Mouse (Mus musculus): ENCODE measurements around the gene Glce.

Gene Glce

GRCm38 (mm10) chr9:62122508-62123215 is at the start of gene Glce:
TSS of gene Glce (minus strand) at chr9:62122655.
- DNase-seq: peak; percentile 96 to 97

GRCm38 (mm10) chr9:62172239-62172638 is 49.8 kb upstream of the Glce start:
- DNase-seq: no peak

DNA sequence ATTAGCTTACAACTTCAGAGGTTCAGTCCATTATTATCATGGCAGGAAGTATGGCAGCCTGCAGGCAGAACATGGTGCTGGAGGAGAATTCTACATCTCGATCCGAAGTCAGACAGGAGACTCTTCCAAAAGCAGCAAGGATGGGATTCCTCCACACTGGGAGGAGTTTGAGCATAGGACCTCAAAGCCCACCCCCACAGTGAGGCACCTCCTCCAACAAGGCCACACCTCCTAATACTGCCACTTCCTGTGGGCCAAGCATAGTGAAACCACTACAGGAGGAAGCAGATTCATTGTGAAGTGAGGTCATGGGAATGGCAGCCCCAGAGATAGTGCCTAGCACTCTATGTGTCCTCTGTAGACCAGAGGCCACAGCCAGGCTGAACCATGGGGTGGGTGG is 48.5 kb upstream of the Glce start:
- no peak for DNase-seq

- DNase-seq: no peak
These were observed 44.2 kb upstream of the Glce start for GRCm38 (mm10) chr9:62166621-62167020.

DNA sequence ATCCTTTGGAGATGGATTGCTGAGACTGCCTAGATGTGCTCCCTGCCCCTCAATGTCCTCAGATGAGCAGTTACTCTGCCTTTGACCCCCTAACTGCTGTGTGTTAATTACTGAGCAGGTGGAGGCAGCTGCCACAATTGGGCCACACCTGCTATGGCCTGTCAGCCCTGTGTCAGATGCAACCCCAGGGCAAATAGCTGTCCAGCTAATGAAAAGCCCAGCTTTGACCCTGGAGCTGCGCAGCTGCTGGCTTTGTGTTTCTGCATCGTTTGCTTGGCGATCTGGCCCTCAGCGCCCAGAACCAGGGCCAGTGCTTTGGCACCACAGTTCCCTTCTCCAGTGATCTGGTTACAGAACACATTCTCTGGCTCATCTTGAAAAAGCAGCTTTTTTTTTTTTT is 43.7 kb upstream of the Glce start:
- peak in 1 of 2 experiments; percentile 14 for DNase-seq

GRCm38 (mm10) chr9:62162889-62163291 is 40.4 kb upstream of the Glce start:
- DNase-seq: no peak

GRCm38 (mm10) chr9:62160788-62161187 is 38.3 kb upstream of the Glce start:
- peak; percentile 13 to 36 for DNase-seq

DNA sequence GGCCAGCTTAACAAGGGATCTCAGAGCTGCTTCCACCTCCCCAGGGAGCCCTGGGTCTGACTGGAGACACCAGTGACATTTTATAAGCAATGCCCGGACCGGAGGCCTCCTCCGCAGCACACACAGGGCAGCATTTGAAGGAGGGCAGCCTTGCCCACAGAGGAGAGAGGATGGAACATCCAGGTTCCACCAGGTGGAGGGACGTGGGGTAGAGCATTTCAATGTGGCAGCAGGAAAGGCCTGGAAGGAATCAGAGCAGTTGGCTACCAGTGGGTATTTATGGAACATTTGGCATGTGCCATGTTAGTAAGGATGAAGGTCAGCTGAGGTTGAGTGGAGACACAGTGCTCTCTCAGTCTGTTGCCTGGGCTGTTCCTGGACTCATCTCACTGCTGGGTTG is 36.3 kb upstream of the Glce start:
- DNase-seq: no peak

GRCm38 (mm10) chr9:62155821-62156220 is 33.4 kb upstream of the Glce start:
- DNase-seq: no peak

GRCm38 (mm10) chr9:62155400-62155799 is 32.9 kb upstream of the Glce start:
- DNase-seq: no peak

- DNase-seq: no peak
These were observed 32.5 kb upstream of the Glce start for GRCm38 (mm10) chr9:62154956-62155355.

DNA sequence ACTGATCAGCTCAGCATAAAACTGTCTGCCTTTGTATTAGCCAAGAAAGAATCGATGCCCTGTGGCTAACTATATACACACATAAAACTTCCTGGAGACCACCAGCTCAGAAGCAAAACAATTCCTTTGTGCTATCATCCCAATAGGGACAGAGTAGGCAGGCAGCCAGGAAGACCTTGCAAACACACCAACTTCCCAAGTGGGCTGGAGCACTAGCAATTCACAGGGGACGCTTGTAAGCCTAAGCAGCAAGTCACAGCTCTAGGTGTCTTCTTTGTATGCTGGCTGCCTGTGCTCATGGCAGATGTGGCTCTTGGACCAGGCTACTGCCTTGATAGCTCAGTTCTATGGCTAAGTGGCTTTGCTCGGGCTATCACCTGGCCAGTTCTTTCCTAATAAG is 32.1 kb upstream of the Glce start:
- DNase-seq: no peak

GRCm38 (mm10) chr9:62153263-62153662 is 30.8 kb upstream of the Glce start:
- DNase-seq: no peak

DNA sequence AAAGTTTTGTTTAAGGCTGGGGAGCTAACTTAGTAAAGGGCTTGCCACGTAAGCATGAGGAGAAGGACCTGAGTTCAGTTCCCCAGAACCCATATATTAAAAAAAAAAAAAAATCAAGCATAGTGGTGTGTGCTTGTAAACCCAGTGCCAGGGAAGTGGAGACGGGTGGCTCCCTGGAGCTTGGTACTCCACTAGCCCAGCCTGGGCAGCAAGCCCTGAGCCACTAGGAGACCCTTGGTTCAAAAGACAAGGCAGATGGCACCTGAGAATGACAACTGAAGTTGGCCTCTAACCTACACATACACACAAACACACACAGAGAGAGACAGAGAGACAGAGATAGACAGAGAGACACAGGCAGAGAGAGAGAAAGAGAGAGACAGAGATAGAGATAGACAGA is 30.1 kb upstream of the Glce start:
- DNase-seq: no peak

- DNase-seq: no peak
These were observed 22.7 kb upstream of the Glce start for GRCm38 (mm10) chr9:62145198-62145597.

DNA sequence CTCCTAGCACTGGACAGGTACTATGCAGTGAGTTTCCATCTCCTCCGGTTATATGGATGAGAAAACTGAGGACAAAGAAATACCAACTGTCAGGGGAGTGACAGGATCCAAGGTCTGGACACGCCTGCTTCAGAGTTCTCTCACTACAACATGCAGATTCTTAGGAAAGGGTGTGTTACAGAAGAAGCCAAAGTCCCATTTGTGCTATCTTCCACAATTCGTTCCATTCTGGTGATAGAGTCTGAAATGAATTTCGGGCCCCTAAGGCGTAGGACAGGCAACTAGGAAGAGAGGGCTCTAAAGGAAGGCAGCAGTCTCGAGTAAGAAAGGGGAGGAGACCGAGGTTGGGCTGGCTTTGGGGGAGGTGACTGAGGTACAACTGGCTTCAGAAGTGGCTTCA is 21.0 kb upstream of the Glce start:
- DNase-seq: no peak

DNA sequence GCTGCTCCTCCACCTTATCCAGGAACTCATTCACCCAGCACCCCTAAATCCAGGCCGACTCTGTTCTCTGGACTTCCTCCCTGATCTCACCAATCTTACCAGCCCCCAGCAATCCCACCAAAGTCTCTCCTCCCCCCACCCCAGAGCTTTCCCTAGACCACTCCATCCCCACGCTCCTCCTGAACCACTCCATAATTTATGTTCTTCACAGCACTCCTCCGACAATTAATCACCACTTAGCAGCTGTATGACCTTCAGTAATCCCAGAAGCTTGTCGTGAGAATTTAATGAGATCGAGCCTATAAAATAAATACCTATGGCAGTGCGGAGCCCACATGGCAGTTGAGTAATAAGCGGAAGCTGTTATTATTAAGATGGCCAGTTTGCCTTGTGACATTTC is 16.6 kb upstream of the Glce start:
- DNase-seq: no peak

DNA sequence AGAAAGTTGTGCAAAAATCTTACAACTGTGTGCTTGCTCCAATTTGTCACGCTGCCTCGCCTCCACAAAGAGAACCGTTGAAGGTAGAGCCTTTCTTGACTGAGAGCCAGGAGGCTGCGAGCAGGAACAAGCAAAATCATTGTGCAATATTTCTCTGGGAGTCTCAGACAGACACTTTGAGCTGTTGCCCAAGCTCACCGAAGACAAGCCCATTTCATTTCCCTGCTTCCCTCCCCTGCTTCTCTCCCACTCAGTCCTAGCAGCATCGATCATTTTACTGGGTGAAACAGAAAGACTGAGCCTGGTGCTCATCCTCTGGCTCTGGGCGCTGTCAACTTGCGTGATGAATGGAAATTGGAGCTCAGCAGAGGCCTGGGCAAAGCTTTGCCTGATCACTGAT is 14.8 kb upstream of the Glce start:
- peak; percentile 18 to 22 for DNase-seq

GRCm38 (mm10) chr9:62132005-62132782 is 9.7 kb upstream of the Glce start:
- no peak for DNase-seq

DNA sequence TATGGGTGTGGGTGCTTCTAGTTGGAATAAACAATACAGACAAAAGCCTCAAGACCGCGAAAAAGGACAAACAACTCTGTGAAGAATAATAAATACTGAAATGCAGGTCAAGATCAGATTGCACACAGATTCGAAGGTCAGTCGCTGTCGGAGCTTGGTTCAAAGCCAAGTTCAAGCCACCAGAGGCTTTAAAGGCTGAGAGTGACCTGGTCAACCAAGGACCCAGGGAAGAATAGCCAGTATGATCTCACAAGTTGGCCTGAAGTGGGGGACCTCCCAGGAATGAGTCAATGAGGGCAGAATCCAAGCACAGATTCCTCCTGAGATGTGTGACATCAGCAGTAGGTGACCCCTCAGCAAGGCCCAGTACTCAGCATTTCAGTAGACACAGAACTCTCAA is 8.3 kb upstream of the Glce start:
- no peak for DNase-seq

DNA sequence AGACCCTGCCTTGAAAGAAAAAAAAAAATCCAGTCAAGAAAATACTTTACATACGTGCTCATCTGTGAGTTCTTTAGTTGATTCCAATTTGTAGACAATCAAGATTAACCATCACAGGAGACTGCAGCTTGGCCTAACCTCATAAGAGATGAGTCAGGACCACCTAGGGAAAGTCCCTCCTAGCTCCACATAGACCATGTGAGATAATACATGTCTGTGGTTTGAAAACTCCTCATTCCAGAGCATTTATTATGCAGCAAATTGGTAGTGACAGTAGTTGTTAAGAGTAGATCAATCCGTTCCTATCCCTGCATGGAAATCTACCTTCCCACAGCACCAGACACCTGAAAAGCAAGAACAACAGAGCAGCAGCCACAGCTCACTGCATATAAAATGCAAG is 5.6 kb upstream of the Glce start:
- no peak for DNase-seq

GRCm38 (mm10) chr9:62125986-62126575 is 3.6 kb upstream of the Glce start:
- no peak for DNase-seq

DNA sequence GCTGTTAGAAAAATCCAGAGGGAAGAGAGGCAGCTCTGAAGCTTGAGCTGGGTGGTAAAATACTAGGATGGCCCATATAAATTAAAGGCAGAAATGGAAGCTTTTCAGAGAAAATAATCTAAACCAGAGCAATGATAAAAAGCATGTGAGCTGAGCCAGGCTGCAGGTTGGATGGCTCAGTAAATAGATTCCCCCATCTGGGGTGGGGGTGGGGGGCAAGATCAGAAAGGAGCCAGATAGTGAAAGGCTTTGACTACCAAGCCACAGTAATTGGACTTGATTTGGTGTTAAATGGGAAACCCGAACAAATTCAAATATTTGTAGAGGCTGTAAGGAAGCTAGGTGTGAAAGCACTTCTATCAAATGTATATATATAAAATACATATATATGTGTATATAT is 1.8 kb upstream of the Glce start:
- DNase-seq: no peak

- DNase-seq: no peak
These were observed 1.0 kb upstream of the Glce start for GRCm38 (mm10) chr9:62123496-62123895.

Data from kidney, postnatal 4 days (tissue).